Mouse (Mus musculus) thymus, adult 2 months (tissue): ENCODE measurements around the gene Ctso. TPM values are rescaled to one million over a fixed set of nuclear protein-coding genes. Genes with fewer than 3 reads are reported as not detected.
A peak's percentile ranks its signal among the peaks of the same experiment; 100 is the strongest.

Experiments used
- DNase-seq: peaks from one replicate; pipeline ENCODE4 v3.0.0; 2021
- H3K27ac ChIP-seq: fragments of 200-500 bp; 2 replicates; pipeline ENCODE4 v1.5.1; 2012; ENCODE audit warnings: low read length, control low read depth; ENCODE audit not compliant: control insufficient read depth, insufficient read depth
- H3K27me3 ChIP-seq: fragments of 200-500 bp; 2 replicates; pipeline ENCODE4 v1.6.1; 2012; ENCODE audit warnings: mild to moderate bottlenecking, low read length, moderate library complexity, mixed read lengths; ENCODE audit not compliant: control insufficient read depth, insufficient read depth
- H3K36me3 ChIP-seq: fragments of 200-500 bp; 2 replicates; pipeline ENCODE4 v1.6.1; 2012; ENCODE audit warnings: mild to moderate bottlenecking, low read length, moderate library complexity; ENCODE audit not compliant: control insufficient read depth, insufficient read depth
- H3K4me1 ChIP-seq: fragments of 200-500 bp; replicated peaks from 2 replicates; pipeline ENCODE4 v1.6.1; 2012; ENCODE audit warnings: low read length; ENCODE audit not compliant: control insufficient read depth, insufficient read depth
- H3K4me3 ChIP-seq: fragments of 200-500 bp; 2 replicates; pipeline ENCODE4 v1.5.1; 2012; ENCODE audit warnings: mild to moderate bottlenecking, low read length, control low read depth, moderate library complexity; ENCODE audit not compliant: control insufficient read depth, insufficient read depth
- CTCF ChIP-seq: fragments of 200-500 bp; IDR thresholded peaks from 2 replicates; pipeline ENCODE4 v1.5.1; 2012; ENCODE audit warnings: mild to moderate bottlenecking, control low read depth, low read length, moderate library complexity, borderline replicate concordance; ENCODE audit not compliant: control insufficient read depth, poor library complexity, insufficient read depth; ENCODE audit errors: extremely low read depth
- POLR2A ChIP-seq: fragments of 200-500 bp; IDR thresholded peaks from 2 replicates; pipeline ENCODE4 v1.6.1; 2012; ENCODE audit warnings: mild to moderate bottlenecking, low read length, control low read depth, moderate library complexity; ENCODE audit not compliant: control insufficient read depth, poor library complexity, insufficient read depth; ENCODE audit errors: extremely low read depth
- WGBS: fragments of 180-500 bp; shearing (Covaris S2); methylation state at CpG from one replicate; pipeline ENCODE4 v1.1.7; 2018; 5-methylcytosine and 5-hydroxymethylcytosine counted together
- polyA plus RNA-seq: library from polyadenylated mRNA; depleted of rRNA; stranded (reverse); fragments of >200 nt; gene quantifications from 2 replicates; pipeline ENCODE4 v1.2.3, GENCODE M21; 2012; rRNA removed

Gene Ctso
- polyA plus RNA-seq = 7.4 and 8.1 TPM in 2 replicates

DNA sequence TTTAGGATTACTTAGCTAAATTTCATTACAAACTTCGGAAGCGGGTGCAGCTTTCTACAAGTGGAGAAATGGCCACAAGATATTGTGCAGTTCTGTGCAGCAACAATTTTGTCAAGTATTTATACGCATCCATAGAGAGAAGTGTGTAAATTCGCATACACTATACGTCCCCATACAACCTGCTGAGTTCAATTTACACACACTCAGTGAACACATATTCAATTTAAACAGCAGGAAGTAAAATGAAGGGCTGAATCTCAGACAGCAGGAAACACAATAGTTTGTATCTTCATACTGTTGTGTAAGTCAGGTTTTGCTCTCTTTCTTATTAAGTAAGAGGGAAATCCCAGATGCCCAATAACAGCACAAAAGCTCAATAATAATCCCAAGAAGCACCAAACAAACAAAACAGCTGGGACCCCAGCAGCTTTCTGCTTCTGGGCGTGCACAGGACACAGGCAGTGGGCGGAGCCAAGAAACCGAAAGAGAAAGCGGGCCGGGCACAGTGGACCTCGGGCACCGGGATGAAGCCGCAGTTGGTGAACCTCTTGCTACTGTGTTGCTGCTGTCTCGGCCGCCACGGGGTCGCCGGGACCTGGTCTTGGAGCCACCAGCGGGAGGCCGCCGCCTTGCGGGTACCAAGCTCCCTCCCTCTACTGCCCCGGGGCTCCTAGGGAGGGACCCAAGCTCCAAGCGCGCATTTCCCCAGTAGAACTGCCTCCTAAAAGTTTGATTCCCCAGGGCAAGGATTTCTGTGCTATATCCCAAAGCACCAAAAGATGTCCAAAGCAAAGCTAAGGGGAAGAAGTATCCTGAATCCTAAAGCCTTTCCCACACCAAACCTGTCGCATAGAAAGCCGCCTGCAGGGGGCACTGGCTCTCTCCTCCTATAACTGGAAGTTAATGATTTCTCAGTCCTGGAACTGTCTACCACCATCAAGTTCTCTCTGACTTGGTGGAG lies at the start of gene Ctso:
TSS of gene Ctso (plus strand) at position 461 of the 961 bp plus-strand sequence.
- Histone ChIP-seq H3K27ac (peak within 1 kb of the TSS; percentile 67), H3K4me1 (no peaks in the 10 kb centered on the region), H3K27me3 (no peaks in the 10 kb centered on the region), H3K4me3 (peak within 1 kb of the TSS; percentile 78), H3K36me3 (no peaks in the 10 kb centered on the region)
- 10% methylated on average over 27 of the region's 27 CpGs for WGBS
- DNase-seq = peak; percentile 86
- peak; percentile 61 for TF ChIP-seq CTCF
- peak; percentile 54; the same call in 1 of the 2 replicates for TF ChIP-seq POLR2A

- DNase-seq = no peak
- H3K36me3 ChIP-seq = no peaks in the 10 kb centered on the region
- H3K4me1 ChIP-seq = no peaks in the 10 kb centered on the region
- TF ChIP-seq CTCF = no peak
- no peak for TF ChIP-seq POLR2A
- no peaks in the 10 kb centered on the region for H3K27me3 ChIP-seq
- no peak overlapping the region for H3K4me3 ChIP-seq
- no peak overlapping the region for H3K27ac ChIP-seq
Observed at GRCm38 (mm10) chr3:81883916-81884315, 48.5 kb upstream of the Ctso start.

GRCm38 (mm10) chr3:81885566-81885965 lies 46.8 kb upstream of the Ctso start:
- WGBS = 97% methylated on average over 2 of the region's 2 CpGs
- Histone ChIP-seq H3K27me3 (no peaks in the 10 kb centered on the region), H3K27ac (no peak overlapping the region), H3K4me1 (no peaks in the 10 kb centered on the region), H3K36me3 (no peaks in the 10 kb centered on the region), H3K4me3 (no peak overlapping the region)
- DNase-seq = no peak
- TF ChIP-seq CTCF = no peak
- TF ChIP-seq POLR2A = no peak

DNA sequence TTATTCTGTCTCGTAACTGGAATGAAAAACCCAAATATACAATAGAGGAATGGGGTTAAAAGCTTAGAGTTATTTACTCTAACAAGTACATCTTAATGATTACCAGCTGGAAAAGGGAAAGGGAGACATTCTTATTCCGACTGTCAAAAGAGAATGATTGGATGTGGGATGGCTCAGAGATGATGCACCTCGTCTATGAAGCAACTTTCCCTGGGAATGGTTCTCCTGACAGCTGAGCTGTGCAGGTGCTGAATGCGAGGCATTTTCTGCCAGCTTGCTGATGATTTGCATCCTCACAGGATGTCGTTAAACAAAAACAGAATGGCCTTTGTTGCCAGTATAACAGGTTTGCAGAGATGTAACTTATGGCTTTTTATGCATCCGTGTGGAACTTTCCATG lies 43.3 kb upstream of the Ctso start:
- TF ChIP-seq POLR2A (no peak), CTCF (no peak)
- H3K27me3 ChIP-seq = no peaks in the 10 kb centered on the region
- 88% methylated on average over 6 of the region's 6 CpGs for WGBS
- DNase-seq = no peak
- no peaks in the 10 kb centered on the region for H3K36me3 ChIP-seq
- H3K4me1 ChIP-seq = no peaks in the 10 kb centered on the region
- H3K4me3 ChIP-seq = no peak overlapping the region
- no peak overlapping the region for H3K27ac ChIP-seq

- 95% methylated on average over 6 of the region's 6 CpGs for WGBS
- no peak for DNase-seq
- no peak for TF ChIP-seq POLR2A
- no peak overlapping the region for H3K4me3 ChIP-seq
- no peak overlapping the region for H3K27ac ChIP-seq
- no peaks in the 10 kb centered on the region for H3K27me3 ChIP-seq
- no peaks in the 10 kb centered on the region for H3K36me3 ChIP-seq
- H3K4me1 ChIP-seq = no peaks in the 10 kb centered on the region
Observed at GRCm38 (mm10) chr3:81910286-81911036, 21.9 kb upstream of the Ctso start.

DNA sequence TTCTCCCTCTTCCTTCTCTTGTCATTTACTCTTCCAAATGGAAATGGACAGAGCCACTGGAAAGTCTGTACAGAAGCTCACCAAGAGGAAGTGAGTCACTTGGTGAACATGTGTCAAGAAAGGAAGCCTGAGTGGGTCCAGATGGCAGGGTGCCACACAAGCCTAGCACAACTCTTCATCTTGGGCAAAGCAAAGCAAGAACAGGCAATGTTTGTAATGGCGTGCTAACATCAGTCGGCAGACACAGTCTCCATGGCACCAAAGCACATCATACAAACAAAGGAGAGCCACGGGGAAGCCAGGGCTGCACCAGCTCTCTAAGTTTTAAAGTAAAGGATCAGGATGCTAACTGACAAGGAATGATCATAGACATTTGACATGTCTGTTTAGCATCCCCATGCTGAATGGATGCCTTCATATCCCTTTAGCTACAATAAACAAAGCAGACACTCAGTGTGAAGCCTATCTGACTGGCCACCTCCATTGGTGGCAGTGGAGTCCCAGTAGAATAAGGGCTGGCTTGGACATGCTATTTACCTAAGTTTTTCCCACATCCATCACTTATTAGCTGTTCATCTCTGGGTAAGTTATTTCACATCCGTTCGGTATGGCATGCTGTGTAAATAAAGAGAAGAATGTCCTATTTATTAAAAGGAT lies 16.2 kb upstream of the Ctso start:
- no peak for TF ChIP-seq POLR2A
- TF ChIP-seq CTCF = no peak
- H3K4me3 ChIP-seq = no peak overlapping the region
- no peaks in the 10 kb centered on the region for H3K36me3 ChIP-seq
- no peak overlapping the region for H3K27ac ChIP-seq
- no peaks in the 10 kb centered on the region for H3K4me1 ChIP-seq
- DNase-seq = no peak
- WGBS = 86% methylated on average over 5 of the region's 5 CpGs
- H3K27me3 ChIP-seq = no peaks in the 10 kb centered on the region
